Mouse (Mus musculus) E14TG2a.4 (cell line): ENCODE results near the gene Wwox.

Experiments used
- CTCF ChIP-seq: conservative IDR thresholded peaks from 2 replicates; pipeline ENCODE4 v1.5.1; 2014; ENCODE audit warnings: low read length
- NANOG ChIP-seq: IDR thresholded peaks from 2 replicates; pipeline ENCODE4 v1.6.1; 2014; ENCODE audit warnings: borderline replicate concordance, low read length, mixed read lengths
- POU5F1 ChIP-seq: IDR thresholded peaks from 2 replicates; pipeline ENCODE4 v1.6.1; 2014; ENCODE audit warnings: low read length, borderline replicate concordance

GRCm38 (mm10) chr8:115374957-115375356, 935.5 kb downstream of the Wwox start:
- no peak for TF ChIP-seq CTCF
- TF ChIP-seq NANOG: no peak
- no peak for TF ChIP-seq POU5F1
